Mouse (Mus musculus) embryonic fibroblast, embryonic 13.5 days (primary cell): ENCODE measurements around the gene Wnt2b.

Source experiments
- CTCF ChIP-seq: IDR thresholded peaks from 2 replicates; pipeline ENCODE4 v1.5.1; 2011; ENCODE audit warnings: mild to moderate bottlenecking, control low read depth, low read length, moderate library complexity, borderline replicate concordance; ENCODE audit not compliant: insufficient read depth
- POLR2A ChIP-seq: IDR thresholded peaks from 2 replicates; pipeline ENCODE4 v1.6.1; 2011; ENCODE audit warnings: low read depth, mild to moderate bottlenecking, control low read depth, low read length, moderate library complexity

GRCm38 (mm10) chr3:104943333-104943732 lies 18.4 kb downstream of the Wnt2b start:
- TF ChIP-seq POLR2A (no peak), CTCF (no peak)
